Mouse (Mus musculus) myocyte (in vitro differentiated cells): ENCODE data around the gene Cwc22.

Source experiments
- E2F4 ChIP-seq: IDR thresholded peaks from one replicate; pipeline ENCODE4 v1.6.1; 2011; ENCODE audit warnings: mild to moderate bottlenecking, control low read depth, moderate library complexity; ENCODE audit not compliant: insufficient read depth
- POLR2A ChIP-seq: IDR thresholded peaks from one replicate; pipeline ENCODE4 v1.6.1; 2011; ENCODE audit warnings: low read depth, mild to moderate bottlenecking, control low read depth, moderate library complexity; ENCODE audit not compliant: insufficient read length

GRCm38 (mm10) chr2:77990820-77991219 is 44.6 kb upstream of the Cwc22 start:
- TF ChIP-seq E2F4 (no peak), POLR2A (no peak)
